Mouse (Mus musculus): ENCODE measurements at regions not wholly inside any gene's neighbourhood (a gene's known extent, or its start where the extent isn't known, plus 50 kb on each side); places are given as distances from the start of the nearest gene placed in this dataset.

DNA sequence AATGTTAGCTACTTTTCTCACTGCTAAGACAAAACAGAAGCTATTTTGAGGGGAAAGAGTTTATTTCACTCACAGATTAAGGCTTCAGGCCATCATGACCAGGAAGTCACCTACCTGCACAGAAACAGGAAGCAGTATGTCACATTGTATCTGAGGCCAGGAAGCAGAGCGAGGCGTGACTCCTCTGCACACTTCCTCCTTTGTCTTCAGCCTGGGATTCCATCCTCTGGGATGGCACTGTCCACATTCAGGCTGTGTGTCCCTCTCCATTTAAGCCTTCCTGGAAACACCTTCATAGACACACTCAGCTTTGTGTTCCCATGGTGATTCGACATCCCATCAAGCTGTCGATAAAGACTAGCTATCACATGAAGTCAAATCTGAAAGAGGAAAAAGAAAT lies 145.0 kb downstream of the Ifng start:
- no peak for TF ChIP-seq CTCF (IDR thresholded peaks at IDR 0.05; ENCODE audit: low read depth)
- no peak for TF ChIP-seq EP300 (IDR thresholded peaks at IDR 0.05; ENCODE audit: low read depth)
